Mouse (Mus musculus): ENCODE results near the gene Ric1.

GRCm38 (mm10) chr19:29544026-29544425 is 21.9 kb downstream of the Ric1 start:
- TF ChIP-seq POLR2A (IDR thresholded peaks at IDR 0.05; ENCODE audit: borderline replicate concordance, insufficient read depth, low read length) (no peak), CTCF (IDR thresholded peaks at IDR 0.05; ENCODE audit: borderline replicate concordance, insufficient read depth, low read depth, low read length) (no peak)

All from cerebellum, adult 2 months (tissue).